Mouse (Mus musculus) olfactory bulb, adult 2 months (tissue): ENCODE measurements around the gene Kiz. TPM values are rescaled to one million over a fixed set of nuclear protein-coding genes. Genes with fewer than 3 reads are reported as not detected.

Experiments
- H3K27ac ChIP-seq: fragments of 200-500 bp; 2 replicates; pipeline ENCODE4 v1.5.1; 2012; ENCODE audit warnings: low read depth, low read length; ENCODE audit not compliant: insufficient read depth
- H3K4me1 ChIP-seq: fragments of 200-500 bp; 2 replicates; pipeline ENCODE4 v1.6.1; 2012; ENCODE audit warnings: low read length; ENCODE audit not compliant: control insufficient read depth, insufficient read depth
- H3K4me3 ChIP-seq: fragments of 200-500 bp; 2 replicates; pipeline ENCODE4 v1.5.1; 2012; ENCODE audit warnings: mild to moderate bottlenecking, low read depth, low read length, moderate library complexity; ENCODE audit not compliant: insufficient read depth
- CTCF ChIP-seq: fragments of 200-500 bp; IDR thresholded peaks from 2 replicates; pipeline ENCODE4 v1.5.1; 2012; ENCODE audit warnings: low read depth, mild to moderate bottlenecking, low read length, moderate library complexity; ENCODE audit not compliant: insufficient read depth
- POLR2A ChIP-seq: fragments of 200-500 bp; IDR thresholded peaks from 2 replicates; pipeline ENCODE4 v1.6.1; 2012; ENCODE audit warnings: mild to moderate bottlenecking, low read depth, low read length, moderate library complexity; ENCODE audit not compliant: insufficient read depth
- WGBS: fragments of 180-500 bp; shearing (Covaris S2); methylation state at CpG from one replicate; pipeline ENCODE4 v1.1.7; 2018; 5-methylcytosine and 5-hydroxymethylcytosine counted together
- polyA plus RNA-seq: library from polyadenylated mRNA; stranded (reverse); fragments of >200 nt; gene quantifications from 2 replicates; pipeline ENCODE4 v1.2.4, GENCODE M21; 2012; ENCODE audit warnings: low replicate concordance; ENCODE audit not compliant: missing spikeins, insufficient read depth, insufficient read length

The Kiz gene
- polyA plus RNA-seq, 1 experiment = not detected

GRCm38 (mm10) chr2:147011474-147012140 lies 155.9 kb downstream of the Kiz start:
- TF ChIP-seq CTCF (no peak), POLR2A (no peak)
- WGBS = 50% methylated on average over 3 of the region's 3 CpGs

GRCm38 (mm10) chr2:147012141-147012622 lies 156.5 kb downstream of the Kiz start:
- WGBS = 20% methylated on average over 7 of the region's 7 CpGs
- H3K4me1 ChIP-seq = no peaks in the 10 kb centered on the region
- peak overlapping the region; percentile 33; the same call in 1 of the 2 replicates for H3K4me3 ChIP-seq
- TF ChIP-seq CTCF (no peak), POLR2A (no peak)
- H3K27ac ChIP-seq = peak overlapping the region; percentile 59

More at GRCm38 (mm10) chr2:147011474-147012140, 155.9 kb downstream of the Kiz start:
- no peaks in the 10 kb centered on the region for H3K4me1 ChIP-seq
- H3K4me3 ChIP-seq = no peak overlapping the region
- peak overlapping the region; percentile 59; the same call in 1 of the 2 replicates for H3K27ac ChIP-seq

- Histone ChIP-seq H3K27ac (peak within 1 kb of the TSS; percentile 92), H3K4me3 (peak within 1 kb of the TSS; percentile 86), H3K4me1 (no peaks in the 10 kb centered on the region)
- under 1% methylated on average over 37 of the region's 37 CpGs for WGBS
- TF ChIP-seq POLR2A (peak; percentile 89), CTCF (no peak)
These were observed 157.0 kb downstream of the Kiz start, which contains the start of gene Xrn2 for GRCm38 (mm10) chr2:147012623-147013184. Xrn2 (plus strand) TSS chr2:147012996.

GRCm38 (mm10) chr2:147013194-147013969 lies 157.7 kb downstream of the Kiz start:
- Histone ChIP-seq H3K4me3 (peak overlapping the region; percentile 86), H3K4me1 (no peaks in the 10 kb centered on the region), H3K27ac (peak overlapping the region; percentile 50)
- TF ChIP-seq POLR2A (no peak), CTCF (no peak)
- under 1% methylated on average over 59 of the region's 59 CpGs for WGBS

GRCm38 (mm10) chr2:147014101-147014886 lies 158.6 kb downstream of the Kiz start:
- Histone ChIP-seq H3K4me3 (no peak overlapping the region), H3K27ac (no peak overlapping the region), H3K4me1 (no peaks in the 10 kb centered on the region)
- TF ChIP-seq POLR2A = no peak
- no peak for TF ChIP-seq CTCF
- 11% methylated on average over 15 of the region's 15 CpGs for WGBS

Other genes starting within 250 kb of the Kiz start
- gene Xrn2, start 157.1 kb downstream of the Kiz start, polyA plus RNA-seq = not detected in 2 replicates
- not detected in 2 replicates for gene Nkx2-4, start 229.6 kb downstream of the Kiz start, polyA plus RNA-seq